Mouse (Mus musculus): ENCODE data around the gene Znrf4.

Znrf4 gene

DNA sequence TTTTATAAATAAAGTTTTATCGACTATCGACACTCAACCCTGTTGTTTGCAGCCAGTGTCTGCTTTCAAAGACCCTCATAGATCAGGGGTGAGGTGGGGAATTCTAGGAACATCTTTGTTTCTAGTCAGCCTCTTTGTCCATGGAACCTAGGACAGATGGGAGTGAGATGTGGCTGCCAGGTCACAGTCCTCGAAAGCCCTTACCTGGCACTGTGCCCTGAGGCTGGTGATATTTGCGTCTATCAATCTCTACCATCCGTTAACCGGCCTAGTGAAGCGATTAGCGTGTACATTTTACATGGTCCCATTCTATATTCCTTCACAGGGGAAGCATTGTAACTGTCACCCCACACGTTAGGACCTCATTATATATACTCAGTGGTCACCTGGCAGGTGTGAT lies 26.3 kb downstream of the Znrf4 start:
- DNase-seq = no peak

GRCm38 (mm10) chr17:56485118-56485517 lies 27.1 kb downstream of the Znrf4 start:
- no peak for DNase-seq

- DNase-seq = no peak
These were observed 29.6 kb downstream of the Znrf4 start for GRCm38 (mm10) chr17:56482671-56483070.

DNA sequence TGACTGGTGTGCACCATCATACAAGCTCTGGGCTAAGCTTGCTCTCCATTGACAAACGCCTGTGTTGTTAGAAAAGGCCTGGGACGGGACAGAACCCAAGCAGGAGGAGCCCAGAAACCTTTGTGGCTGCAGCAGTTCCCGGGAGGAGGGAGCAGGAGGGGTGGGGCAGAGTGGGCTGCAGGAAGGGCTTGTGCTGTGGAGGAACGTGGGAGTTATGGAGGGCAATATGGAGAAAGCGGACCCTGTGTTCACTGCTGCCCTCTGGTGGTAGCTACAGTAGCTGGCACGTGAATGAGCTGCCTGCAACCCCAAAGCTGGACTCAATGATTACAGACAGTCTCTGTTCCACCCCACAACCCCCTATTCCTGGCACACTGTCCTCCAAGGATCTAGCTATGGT lies 32.9 kb downstream of the Znrf4 start:
- DNase-seq = peak; percentile 66

- DNase-seq = no peak
These were observed 34.0 kb downstream of the Znrf4 start for GRCm38 (mm10) chr17:56478191-56478611.

DNA sequence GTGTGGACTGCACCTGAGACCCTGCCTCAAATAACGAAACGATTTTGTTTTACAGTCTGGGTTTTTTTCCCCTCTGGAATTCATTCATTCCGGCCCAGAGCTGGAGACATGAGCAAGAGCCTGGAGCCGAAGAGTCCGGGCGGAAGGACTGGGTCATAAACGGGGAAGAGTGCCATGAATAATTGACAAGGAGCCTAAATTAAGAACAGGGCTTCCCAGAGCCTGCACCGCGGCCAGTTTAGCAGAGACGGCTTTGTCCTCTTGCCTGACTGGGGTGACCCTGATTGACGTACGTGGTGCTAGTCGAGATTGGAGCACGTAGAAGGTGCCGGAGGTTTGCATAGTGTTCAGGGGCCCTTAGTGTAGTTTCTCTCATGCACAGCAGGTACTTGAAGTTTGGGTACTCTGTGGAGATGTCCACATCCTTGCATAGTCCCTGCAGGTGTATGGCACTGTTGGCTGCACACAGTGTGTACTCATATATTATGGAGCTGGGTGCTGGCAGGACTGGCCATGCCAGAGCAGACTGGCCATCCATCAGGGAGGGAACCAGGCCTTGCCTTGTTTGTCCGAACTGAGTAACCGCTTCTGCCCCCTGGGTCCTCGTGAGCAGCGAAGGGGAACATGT lies 34.9 kb downstream of the Znrf4 start:
- no peak for DNase-seq

- peak; percentile 99 for DNase-seq
These were observed 35.9 kb downstream of the Znrf4 start, which contains the start of gene Ptprs for GRCm38 (mm10) chr17:56476402-56476752. Gene Ptprs, minus strand, starts transcription at chr17:56476483.

GRCm38 (mm10) chr17:56475584-56476401 lies 36.4 kb downstream of the Znrf4 start:
- peak; percentile 63 for DNase-seq

GRCm38 (mm10) chr17:56474831-56475581 lies 37.2 kb downstream of the Znrf4 start:
- DNase-seq = peak; percentile 74

DNA sequence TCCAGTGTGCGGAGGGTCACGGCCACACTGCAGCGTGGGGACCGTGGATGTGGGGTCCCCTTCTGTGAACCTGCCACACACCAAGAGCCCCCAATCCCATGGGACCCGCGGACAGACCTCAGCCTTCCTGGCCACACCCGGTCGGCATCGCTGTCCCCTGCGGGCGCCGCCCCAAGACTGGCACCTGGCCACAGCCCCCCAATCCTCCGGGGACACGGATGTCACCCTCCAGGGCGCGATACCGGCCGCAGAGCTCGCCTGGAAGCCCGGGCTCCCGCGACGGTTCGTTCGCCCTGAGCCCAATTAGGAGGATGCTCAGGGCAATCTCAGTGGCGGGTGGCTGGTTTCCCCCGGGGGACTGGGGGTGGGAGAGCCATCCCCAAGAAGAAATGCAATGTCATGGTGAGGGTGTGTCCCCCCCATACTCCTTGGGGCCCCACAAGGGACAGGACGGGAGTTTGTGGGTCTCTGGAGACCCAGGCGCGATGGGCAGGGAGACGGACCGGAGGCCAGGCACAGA lies 37.9 kb downstream of the Znrf4 start:
- DNase-seq = peak; percentile 25

DNA sequence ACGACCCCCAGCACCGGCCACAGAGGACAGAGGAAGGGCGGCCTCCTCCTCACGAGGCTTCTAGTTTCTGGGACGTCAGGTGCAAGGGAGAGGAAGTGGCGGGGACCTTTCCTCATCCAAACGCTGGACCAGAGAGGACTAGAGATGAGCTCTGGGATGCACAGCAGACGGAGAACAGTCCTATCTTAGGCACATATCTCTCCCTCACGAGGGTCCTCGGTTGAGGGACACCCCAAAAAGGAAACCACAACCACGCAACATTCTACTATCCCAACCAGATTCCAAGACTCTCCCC lies 38.7 kb downstream of the Znrf4 start:
- DNase-seq = no peak

DNA sequence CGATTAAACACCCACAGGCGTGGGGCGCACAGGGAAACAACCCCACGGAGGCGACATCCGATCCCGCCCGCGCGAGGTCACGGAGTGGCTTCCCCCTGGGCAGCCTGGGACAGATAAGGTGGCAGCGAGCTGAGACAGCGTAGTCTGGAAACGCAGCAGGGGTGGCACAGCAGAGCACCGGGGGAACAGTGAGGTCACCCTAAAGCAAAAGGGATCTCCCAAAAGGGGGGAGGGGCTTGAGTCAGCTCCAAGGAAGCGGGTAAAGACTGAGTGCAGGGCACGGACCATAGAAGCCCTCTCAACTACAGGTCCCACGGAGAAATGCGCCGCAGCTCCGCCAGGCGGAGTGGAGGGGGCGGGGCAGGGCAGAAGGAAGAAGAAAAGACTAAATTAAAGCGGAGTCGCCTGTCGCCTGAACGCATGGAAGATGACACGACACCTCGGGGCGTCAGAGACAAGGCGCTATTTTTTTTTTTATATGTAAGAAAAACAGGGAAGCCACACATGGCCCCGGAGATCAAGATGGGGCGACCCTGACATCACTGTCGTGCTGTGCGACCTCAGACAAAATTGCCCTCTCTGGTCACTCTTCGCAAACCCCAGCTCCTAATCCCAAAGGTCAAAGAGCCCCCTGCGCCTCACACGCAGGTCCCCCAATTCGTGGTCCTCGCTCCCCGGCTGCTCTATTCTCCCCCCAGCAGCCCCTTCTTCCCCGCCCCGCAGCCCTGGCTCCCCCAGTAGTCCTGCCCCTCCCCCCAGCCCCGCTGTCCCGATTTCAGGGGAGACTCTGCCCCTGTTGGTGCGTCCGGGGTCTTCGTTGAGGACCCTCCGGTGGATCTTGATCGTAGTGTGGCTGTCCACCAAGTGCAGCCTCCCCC lies 39.3 kb downstream of the Znrf4 start:
- peak; percentile 74 for DNase-seq

DNA sequence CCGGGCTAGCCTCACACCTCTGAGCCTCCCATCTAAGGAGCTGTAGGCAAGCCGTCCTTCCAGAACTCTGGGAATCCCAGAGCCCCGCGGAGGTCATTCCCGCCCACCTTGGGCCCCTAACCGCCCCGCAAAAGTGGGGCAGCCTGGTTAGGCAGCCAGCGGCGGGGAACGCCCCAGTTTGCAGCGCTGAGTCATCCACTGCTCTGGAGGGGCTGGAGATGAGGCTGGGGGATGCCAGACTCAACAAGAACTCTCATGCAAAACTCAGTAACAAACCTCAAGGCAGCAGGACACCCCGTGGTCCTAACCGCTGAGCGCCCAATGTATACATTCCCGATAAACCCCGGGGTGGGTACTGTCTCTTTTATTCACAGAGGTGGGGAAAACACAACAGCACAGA lies 40.1 kb downstream of the Znrf4 start:
- DNase-seq = peak; percentile 33

DNA sequence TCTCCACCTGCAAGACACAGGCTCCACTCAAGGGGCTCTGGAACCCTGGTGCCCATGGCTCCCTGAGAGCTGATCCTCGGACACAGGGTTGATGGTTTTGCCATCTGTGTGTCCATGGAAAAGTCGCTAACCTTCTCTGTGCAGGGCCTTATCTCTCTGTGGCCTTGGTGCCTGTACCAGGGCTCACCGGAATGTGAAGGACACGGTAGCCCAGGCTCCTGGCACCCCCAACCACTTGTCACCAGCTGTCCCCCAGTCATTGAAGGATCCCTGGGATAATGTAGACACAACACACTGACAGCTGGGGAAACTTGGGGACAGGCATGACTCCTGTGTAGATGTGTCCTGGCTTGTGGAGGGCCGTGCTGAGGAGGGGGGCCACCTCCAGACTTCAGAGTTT lies 41.1 kb downstream of the Znrf4 start:
- DNase-seq = no peak

- DNase-seq = no peak
These were observed 41.7 kb downstream of the Znrf4 start for GRCm38 (mm10) chr17:56470571-56470970.

DNA sequence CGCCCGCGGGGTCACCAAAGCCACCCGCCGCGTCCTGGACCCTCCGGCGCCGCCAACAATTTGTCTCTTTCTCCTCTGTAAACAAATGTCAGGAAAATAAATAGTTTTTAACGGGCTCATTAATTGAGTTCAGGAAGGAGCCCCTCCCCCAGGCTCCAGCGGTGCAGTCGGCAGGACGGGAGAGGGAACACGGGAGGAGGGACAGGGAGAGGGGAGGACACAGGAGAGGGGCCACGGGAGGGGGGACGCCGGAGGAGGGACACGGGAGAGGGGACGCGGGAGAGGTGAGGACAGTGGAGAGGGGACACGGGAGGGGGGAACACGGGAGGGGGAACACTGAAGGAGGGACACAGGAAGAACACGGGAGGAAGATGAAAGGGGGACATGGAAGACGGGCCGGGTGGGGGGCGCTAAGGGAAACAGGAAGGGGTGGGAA lies 42.2 kb downstream of the Znrf4 start:
- DNase-seq = no peak

GRCm38 (mm10) chr17:56469275-56469674 lies 43.0 kb downstream of the Znrf4 start:
- DNase-seq = no peak

GRCm38 (mm10) chr17:56468870-56469269 lies 43.4 kb downstream of the Znrf4 start:
- peak; percentile 72 for DNase-seq

GRCm38 (mm10) chr17:56468380-56468779 lies 43.9 kb downstream of the Znrf4 start:
- no peak for DNase-seq

- peak; percentile 58 for DNase-seq
These were observed 44.8 kb downstream of the Znrf4 start for GRCm38 (mm10) chr17:56467456-56467884.

DNA sequence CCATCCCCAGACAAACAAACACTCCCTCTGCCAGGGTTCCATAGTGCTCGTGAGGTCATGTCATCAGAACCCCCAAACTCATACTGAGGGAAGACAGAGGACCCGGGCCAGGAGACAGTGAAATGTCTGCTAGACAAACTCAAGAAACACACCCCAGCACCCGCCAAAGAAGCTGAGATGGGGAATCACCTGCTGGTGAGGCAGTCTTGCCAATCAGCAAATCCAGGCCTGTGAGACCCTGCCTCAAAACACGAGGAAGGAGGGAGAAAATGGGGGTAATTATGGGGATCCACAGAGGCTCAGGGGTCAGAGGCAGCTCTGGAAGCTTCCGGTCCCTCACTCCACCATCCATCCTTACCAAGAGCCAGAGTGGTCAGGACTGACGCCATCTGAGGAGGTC lies 45.5 kb downstream of the Znrf4 start:
- DNase-seq = no peak

- no peak for DNase-seq
These were observed 47.4 kb downstream of the Znrf4 start for GRCm38 (mm10) chr17:56464817-56465216.

DNA sequence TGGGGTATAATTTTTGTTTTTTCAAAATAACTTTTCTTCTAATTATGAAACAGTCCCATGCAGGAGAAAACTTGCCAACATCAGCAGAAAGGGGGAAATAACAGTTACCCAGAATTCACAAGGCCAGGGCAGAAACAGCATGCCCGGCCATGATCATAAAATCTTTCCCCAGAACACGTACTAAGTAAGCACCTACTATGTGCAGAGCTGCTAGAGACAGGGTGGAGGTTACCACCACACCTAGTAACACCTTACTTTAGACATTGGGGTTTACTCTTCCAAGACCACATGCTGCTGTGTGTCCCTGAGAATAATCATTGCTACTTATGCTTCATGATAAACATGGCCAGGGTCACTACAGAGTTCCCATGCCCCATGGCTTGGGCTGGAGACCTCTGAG lies 47.9 kb downstream of the Znrf4 start:
- no peak for DNase-seq
